Mouse (Mus musculus) neural tube, embryonic 11.5 days (tissue): ENCODE results near the gene Med23. TPM values are rescaled to one million over a fixed set of nuclear protein-coding genes. Genes with fewer than 3 reads are reported as not detected.

ENCODE experiments used
- ATAC-seq: fragments of 200-750 bp; cut with Nextera tagmentation; 2 replicates; pipeline ENCODE4 v1.8.0; 2017; ENCODE audit warnings: moderate number of reproducible peaks, mild to moderate bottlenecking, moderate TSS enrichment, moderate library complexity; ENCODE audit not compliant: insufficient read depth, low FRiP score, low TSS enrichment
- DNase-seq: peaks from one replicate; pipeline ENCODE4 v3.0.0-alpha.2; 2015; ENCODE audit warnings: low spot score
- H3K27ac ChIP-seq: fragments of 300-500 bp; sonication (generic); 2 replicates; pipeline ENCODE4 v1.5.1; 2014; ENCODE audit warnings: low read depth, mild to moderate bottlenecking, low read length
- H3K27me3 ChIP-seq: fragments of 300-500 bp; sonication (generic); 2 replicates; pipeline ENCODE4 v1.6.1; 2014; ENCODE audit warnings: mild to moderate bottlenecking, low read length, mixed read lengths; ENCODE audit not compliant: control insufficient read depth, insufficient read depth
- H3K36me3 ChIP-seq: fragments of 300-500 bp; sonication (generic); 2 replicates; pipeline ENCODE4 v1.6.1; 2014; ENCODE audit warnings: mild to moderate bottlenecking, low read length, moderate library complexity, mixed read lengths; ENCODE audit not compliant: control insufficient read depth, insufficient read depth
- H3K4me1 ChIP-seq: fragments of 300-500 bp; sonication (generic); 2 replicates; pipeline ENCODE4 v1.6.1; 2014; ENCODE audit warnings: low read length, mixed read lengths; ENCODE audit not compliant: control insufficient read depth, insufficient read depth
- H3K4me2 ChIP-seq: fragments of 300-500 bp; sonication (generic); 2 replicates; pipeline ENCODE4 v1.6.1; 2014; ENCODE audit warnings: low read depth, mild to moderate bottlenecking, moderate library complexity
- H3K4me3 ChIP-seq: fragments of 300-500 bp; sonication (generic); 2 replicates; pipeline ENCODE4 v1.5.1; 2014; ENCODE audit warnings: low read depth, low read length
- H3K9ac ChIP-seq: fragments of 300-500 bp; sonication (generic); 2 replicates; pipeline ENCODE4 v1.6.1; 2014; ENCODE audit warnings: mild to moderate bottlenecking, low read length
- H3K9me3 ChIP-seq: fragments of 300-500 bp; sonication (generic); 2 replicates; pipeline ENCODE4 v1.6.1; 2016; ENCODE audit warnings: low read length; ENCODE audit not compliant: control insufficient read depth
- WGBS: fragments of 180-500 bp; shearing (Covaris S2); extraction: QIAGEN DNeasy Blood & Tissue Kit; methylation state at CpG from one replicate; pipeline ENCODE4 v1.1.7; 2014; 5-methylcytosine and 5-hydroxymethylcytosine counted together
- polyA plus RNA-seq: library from polyadenylated mRNA; unstranded; fragments of >200 nt; fragmentation: Nextera tagmentation; extraction: Ambion mirVana; gene quantifications from 2 replicates; pipeline ENCODE4 v1.2.1, GENCODE M21; 2014

Med23 gene
- polyA plus RNA-seq, 1 experiment from 2014 or later = 32.9 TPM

- H3K4me1 ChIP-seq = no peaks in the 10 kb centered on the region
- DNase-seq = no peak
- no peak overlapping the region for H3K4me2 ChIP-seq
- no peaks in the 10 kb centered on the region for H3K9me3 ChIP-seq
- H3K27ac ChIP-seq = no peak overlapping the region
- no peaks in the 10 kb centered on the region for H3K27me3 ChIP-seq
- WGBS = 86% methylated on average over 3 of the region's 3 CpGs
- no peaks in the 10 kb centered on the region for H3K36me3 ChIP-seq
- no peak overlapping the region for H3K9ac ChIP-seq
- ATAC-seq = no peak
- no peak overlapping the region for H3K4me3 ChIP-seq
Observed at GRCm38 (mm10) chr10:24947871-24948270, 78.1 kb downstream of the Med23 start.

- Histone ChIP-seq H3K27me3 (no peaks in the 10 kb centered on the region), H3K4me1 (no peaks in the 10 kb centered on the region), H3K9ac (no peak overlapping the region), H3K4me2 (no peak overlapping the region), H3K9me3 (no peaks in the 10 kb centered on the region), H3K36me3 (no peaks in the 10 kb centered on the region), H3K27ac (no peak overlapping the region), H3K4me3 (no peak overlapping the region)
- DNase-seq (no peak), ATAC-seq (no peak)
- 71% methylated on average over 8 of the region's 8 CpGs for WGBS
Observed at GRCm38 (mm10) chr10:24948278-24948677, 78.5 kb downstream of the Med23 start.

GRCm38 (mm10) chr10:24950223-24950622 lies 80.4 kb downstream of the Med23 start:
- 78% methylated on average over 4 of the region's 4 CpGs for WGBS
- no peaks in the 10 kb centered on the region for H3K4me1 ChIP-seq
- no peak for DNase-seq
- H3K36me3 ChIP-seq = no peaks in the 10 kb centered on the region
- no peak for ATAC-seq
- no peaks in the 10 kb centered on the region for H3K9me3 ChIP-seq
- H3K9ac ChIP-seq = no peak overlapping the region
- H3K27ac ChIP-seq = no peak overlapping the region
- H3K27me3 ChIP-seq = no peaks in the 10 kb centered on the region
- H3K4me3 ChIP-seq = no peak overlapping the region
- no peak overlapping the region for H3K4me2 ChIP-seq

GRCm38 (mm10) chr10:24951575-24951974 lies 81.8 kb downstream of the Med23 start:
- DNase-seq (no peak), ATAC-seq (no peak)
- H3K4me2 ChIP-seq = no peak overlapping the region
- 86% methylated on average over 8 of the region's 8 CpGs for WGBS
- H3K9me3 ChIP-seq = no peaks in the 10 kb centered on the region
- H3K36me3 ChIP-seq = no peaks in the 10 kb centered on the region
- H3K4me1 ChIP-seq = no peaks in the 10 kb centered on the region
- no peaks in the 10 kb centered on the region for H3K27me3 ChIP-seq
- no peak overlapping the region for H3K9ac ChIP-seq
- no peak overlapping the region for H3K4me3 ChIP-seq
- no peak overlapping the region for H3K27ac ChIP-seq

GRCm38 (mm10) chr10:24952549-24952948 lies 82.8 kb downstream of the Med23 start:
- Histone ChIP-seq H3K27me3 (no peaks in the 10 kb centered on the region), H3K36me3 (no peaks in the 10 kb centered on the region), H3K4me1 (no peaks in the 10 kb centered on the region), H3K9me3 (no peaks in the 10 kb centered on the region), H3K4me2 (no peak overlapping the region), H3K4me3 (no peak overlapping the region), H3K9ac (no peak overlapping the region), H3K27ac (no peak overlapping the region)
- DNase-seq = no peak
- WGBS = 88% methylated on average over 7 of the region's 7 CpGs
- no peak for ATAC-seq

- 82% methylated on average over 6 of the region's 6 CpGs for WGBS
- H3K36me3 ChIP-seq = no peaks in the 10 kb centered on the region
- peaks cover 1% of the 10 kb centered on the region; the same call in 1 of the 2 replicates for H3K4me1 ChIP-seq
- ATAC-seq (no peak), DNase-seq (no peak)
- no peak overlapping the region for H3K4me2 ChIP-seq
- no peak overlapping the region for H3K27ac ChIP-seq
- no peaks in the 10 kb centered on the region for H3K9me3 ChIP-seq
- no peak overlapping the region for H3K4me3 ChIP-seq
- H3K9ac ChIP-seq = no peak overlapping the region
- no peaks in the 10 kb centered on the region for H3K27me3 ChIP-seq
Observed at GRCm38 (mm10) chr10:24953876-24954275, 84.1 kb downstream of the Med23 start.

GRCm38 (mm10) chr10:24958280-24959042 lies 88.7 kb downstream of the Med23 start:
- Histone ChIP-seq H3K27me3 (no peaks in the 10 kb centered on the region), H3K4me2 (no peak overlapping the region), H3K9me3 (no peaks in the 10 kb centered on the region), H3K9ac (no peak overlapping the region), H3K4me3 (no peak overlapping the region), H3K4me1 (peaks cover 6% of the 10 kb centered on the region; the same call in 1 of the 2 replicates), H3K27ac (no peak overlapping the region), H3K36me3 (no peaks in the 10 kb centered on the region)
- DNase-seq (no peak), ATAC-seq (no peak; the same call in 1 of the 2 replicates)
- 63% methylated on average over 15 of the region's 15 CpGs for WGBS

GRCm38 (mm10) chr10:24959043-24959916 lies 89.5 kb downstream of the Med23 start:
- H3K9me3 ChIP-seq = no peaks in the 10 kb centered on the region
- DNase-seq (no peak), ATAC-seq (no peak; the same call in 1 of the 2 replicates)
- H3K27me3 ChIP-seq = no peaks in the 10 kb centered on the region
- H3K4me3 ChIP-seq = no peak overlapping the region
- no peak overlapping the region for H3K9ac ChIP-seq
- no peak overlapping the region for H3K4me2 ChIP-seq
- H3K4me1 ChIP-seq = peaks cover 6% of the 10 kb centered on the region; the same call in 1 of the 2 replicates
- no peak overlapping the region for H3K27ac ChIP-seq
- no peaks in the 10 kb centered on the region for H3K36me3 ChIP-seq
- 36% methylated on average over 15 of the region's 15 CpGs for WGBS
